Mouse (Mus musculus) retina, embryonic 14.5 days (tissue): ENCODE results near the gene Ppm1f.

ENCODE experiments used
- DNase-seq: peaks from one replicate; pipeline ENCODE4 v3.0.0-alpha.2; 2015; ENCODE audit warnings: low spot score

Gene Ppm1f

GRCm38 (mm10) chr16:16911641-16912597 lies 15.7 kb downstream of the Ppm1f start:
- DNase-seq: peak; percentile 92

- DNase-seq: no peak
These were observed 17.2 kb downstream of the Ppm1f start for GRCm38 (mm10) chr16:16913440-16913839.

- no peak for DNase-seq
These were observed 22.3 kb downstream of the Ppm1f start for GRCm38 (mm10) chr16:16918441-16919117.

- peak; percentile 20 for DNase-seq
These were observed 24.8 kb downstream of the Ppm1f start for GRCm38 (mm10) chr16:16921021-16921435.

- no peak for DNase-seq
These were observed 28.2 kb downstream of the Ppm1f start for GRCm38 (mm10) chr16:16924481-16924880.

GRCm38 (mm10) chr16:16926536-16926935 lies 30.3 kb downstream of the Ppm1f start:
- no peak for DNase-seq

- peak; percentile 35 for DNase-seq
These were observed 32.6 kb downstream of the Ppm1f start for GRCm38 (mm10) chr16:16928908-16929307.

GRCm38 (mm10) chr16:16930326-16930725 lies 34.1 kb downstream of the Ppm1f start:
- no peak for DNase-seq

GRCm38 (mm10) chr16:16930810-16931296 lies 34.6 kb downstream of the Ppm1f start:
- no peak for DNase-seq

- no peak for DNase-seq
These were observed 43.3 kb downstream of the Ppm1f start for GRCm38 (mm10) chr16:16939543-16939942.

- no peak for DNase-seq
These were observed 44.8 kb downstream of the Ppm1f start for GRCm38 (mm10) chr16:16941078-16941477.

- peak; percentile 18 for DNase-seq
These were observed 62.3 kb downstream of the Ppm1f start for GRCm38 (mm10) chr16:16958575-16958974.

- no peak for DNase-seq
These were observed 63.6 kb downstream of the Ppm1f start for GRCm38 (mm10) chr16:16959907-16960306.

- no peak for DNase-seq
These were observed 68.9 kb downstream of the Ppm1f start for GRCm38 (mm10) chr16:16965149-16965548.

- no peak for DNase-seq
These were observed 70.0 kb downstream of the Ppm1f start for GRCm38 (mm10) chr16:16966290-16966689.
